Mouse (Mus musculus) bone marrow, adult 2 months (tissue): Measurements from ENCODE around the gene Cblc. TPM values are rescaled to one million over a fixed set of nuclear protein-coding genes. Genes with fewer than 3 reads are reported as not detected.

Experiments
- H3K27ac ChIP-seq: fragments of 200-500 bp; 2 replicates; pipeline ENCODE4 v1.5.1; 2012; ENCODE audit warnings: low read depth, mild to moderate bottlenecking, control low read depth, inconsistent platforms, low read length; ENCODE audit not compliant: control insufficient read depth, poor library complexity, insufficient read depth
- H3K4me1 ChIP-seq: fragments of 200-500 bp; 2 replicates; pipeline ENCODE4 v1.6.1; 2011; ENCODE audit warnings: low read length; ENCODE audit not compliant: control insufficient read depth, insufficient read depth
- H3K4me3 ChIP-seq: fragments of 200-500 bp; replicated peaks from 2 replicates; pipeline ENCODE3; 2011; ENCODE audit warnings: mild to moderate bottlenecking, low read depth, low read length, control low read depth; ENCODE audit not compliant: control insufficient read depth
- CTCF ChIP-seq: fragments of 200-500 bp; IDR thresholded peaks from 2 replicates; pipeline ENCODE4 v1.5.1; 2011; ENCODE audit warnings: low read length, control low read depth; ENCODE audit not compliant: control insufficient read depth, insufficient read depth
- POLR2A ChIP-seq: fragments of 200-500 bp; IDR thresholded peaks from 2 replicates; pipeline ENCODE4 v1.6.1; 2011; ENCODE audit warnings: low read depth, mild to moderate bottlenecking, control low read depth, low read length, borderline replicate concordance; ENCODE audit not compliant: control insufficient read depth
- WGBS: fragments of 180-500 bp; shearing (Covaris S2); methylation state at CpG from one replicate; pipeline ENCODE4 v1.1.7; 2018; 5-methylcytosine and 5-hydroxymethylcytosine counted together
- polyA plus RNA-seq: library from polyadenylated mRNA; stranded (reverse); fragments of >200 nt; gene quantifications from 2 replicates; pipeline ENCODE4 v1.2.4, GENCODE M21; 2011; ENCODE audit warnings: low replicate concordance; ENCODE audit not compliant: missing spikeins, insufficient read depth, insufficient read length

Cblc gene
- polyA plus RNA-seq: not detected in 2 replicates

DNA sequence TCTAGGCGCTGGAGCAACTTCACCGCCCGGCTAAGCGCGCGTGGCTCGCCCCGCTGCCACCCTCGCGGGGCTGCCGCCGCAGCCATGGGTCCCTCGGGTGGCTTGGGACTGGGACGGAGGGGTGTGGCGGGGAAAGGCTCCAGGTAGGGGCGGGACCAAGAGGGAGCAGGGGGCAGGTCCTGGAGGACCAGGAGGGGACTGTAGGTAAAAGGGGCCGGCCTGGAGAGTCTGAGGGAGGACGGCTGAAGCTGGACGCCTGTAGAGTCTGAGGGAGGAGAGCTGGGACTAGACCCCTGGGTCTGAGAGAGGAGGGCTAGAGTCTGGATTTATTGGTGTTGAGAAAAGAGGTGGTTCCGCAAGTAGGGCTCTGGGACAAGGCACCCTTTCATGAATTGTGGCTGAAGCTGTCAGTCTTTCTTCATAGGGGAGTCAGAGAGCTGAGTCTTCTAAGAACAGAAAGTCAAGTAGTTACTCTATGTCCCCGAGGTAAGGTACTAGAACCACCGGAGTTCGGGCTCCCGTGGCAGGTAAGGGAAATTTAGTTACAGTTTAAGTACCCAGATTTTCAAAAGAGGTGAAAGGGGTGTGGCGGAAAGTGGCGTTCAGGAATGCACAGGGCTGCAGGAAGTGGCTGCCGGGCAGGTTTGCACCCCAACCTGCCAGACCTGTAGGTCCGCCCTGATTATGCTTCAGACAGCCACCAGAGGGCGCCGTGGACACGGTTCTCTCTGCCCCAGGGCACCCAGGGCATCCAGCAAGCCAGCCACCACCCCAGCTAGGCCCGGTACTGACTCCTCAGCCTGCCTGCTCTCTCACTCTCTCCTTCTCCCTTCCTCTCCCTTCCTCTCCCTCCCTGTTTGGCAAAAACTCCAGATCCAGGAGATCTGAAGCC, at the start of gene Cblc:
Gene Cblc (minus strand): TSS at position 113 of the 892 bp plus-strand sequence.
- H3K27ac ChIP-seq: no peak within 1 kb of the TSS; the same call in 1 of the 2 replicates
- H3K4me1 ChIP-seq: no peaks in the 10 kb centered on the region; the same call in 1 of the 2 replicates
- WGBS: 9% methylated on average over 32 of the region's 32 CpGs
- H3K4me3 ChIP-seq: no peak within 1 kb of the TSS
- TF ChIP-seq POLR2A: no peak; the same call in 1 of the 2 replicates
- TF ChIP-seq CTCF: peak; percentile 88

DNA sequence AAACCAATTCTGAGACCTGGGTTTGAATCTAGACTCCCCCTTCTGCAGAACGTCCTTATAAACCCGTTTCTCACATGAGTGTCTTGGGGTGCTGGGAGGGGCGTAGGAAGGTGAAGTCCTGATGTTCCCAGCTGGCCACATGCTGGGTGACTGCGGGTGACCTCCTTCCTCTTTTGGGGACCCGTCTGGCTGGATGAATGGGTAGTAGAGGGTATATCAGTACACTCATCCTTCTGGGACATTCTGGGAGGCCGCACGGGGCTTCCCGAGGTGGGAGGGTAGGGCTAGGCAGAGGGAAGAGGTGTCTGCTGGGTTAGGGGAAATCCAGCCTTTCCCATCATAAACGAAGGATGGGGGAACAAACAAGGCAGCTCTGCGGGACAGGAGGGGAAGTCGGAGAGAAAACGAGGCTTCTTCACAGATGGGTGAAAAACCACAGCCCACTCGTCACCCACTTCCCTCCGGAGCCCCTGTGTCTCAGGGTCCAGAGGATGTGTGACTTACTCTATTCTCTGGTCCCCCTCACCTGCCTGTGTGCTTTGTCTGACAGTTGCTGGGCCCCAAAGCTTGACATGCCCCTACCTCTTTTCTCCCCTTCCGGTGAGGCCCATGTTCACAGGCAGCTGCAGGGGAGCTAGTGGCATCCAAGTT, 48.0 kb upstream of the Cblc start:
- 5% methylated on average over 15 of the region's 15 CpGs for WGBS
- Histone ChIP-seq H3K4me1 (peaks cover 1% of the 10 kb centered on the region), H3K4me3 (no peak overlapping the region), H3K27ac (peak overlapping the region; percentile 42; the same call in 1 of the 2 replicates)
- no peak for TF ChIP-seq POLR2A
- TF ChIP-seq CTCF: no peak

DNA sequence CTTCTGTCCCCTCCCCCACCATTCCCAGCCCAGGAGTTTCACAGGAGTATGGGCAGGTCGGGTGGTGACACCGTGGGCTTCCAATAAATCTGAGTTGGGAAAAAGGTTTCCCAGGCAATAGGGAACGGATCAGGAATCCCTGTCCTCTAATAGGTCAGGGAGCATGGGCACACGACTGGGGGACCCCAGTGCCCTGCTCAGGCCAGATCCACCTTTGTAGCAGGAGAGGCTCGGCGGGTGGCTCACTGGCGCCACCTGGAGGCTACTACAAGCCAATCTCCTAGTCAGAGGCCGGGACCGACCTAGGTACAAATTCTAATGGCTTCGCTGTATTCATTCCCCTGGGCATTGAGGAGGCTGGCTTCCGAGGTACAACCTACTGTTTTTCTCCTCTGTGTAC, 47.0 kb upstream of the Cblc start:
- WGBS: 12% methylated on average over 11 of the region's 11 CpGs
- TF ChIP-seq CTCF: peak; percentile 80
- TF ChIP-seq POLR2A: no peak
- H3K4me3 ChIP-seq: no peak overlapping the region
- H3K27ac ChIP-seq: no peak overlapping the region
- peaks cover 1% of the 10 kb centered on the region for H3K4me1 ChIP-seq

DNA sequence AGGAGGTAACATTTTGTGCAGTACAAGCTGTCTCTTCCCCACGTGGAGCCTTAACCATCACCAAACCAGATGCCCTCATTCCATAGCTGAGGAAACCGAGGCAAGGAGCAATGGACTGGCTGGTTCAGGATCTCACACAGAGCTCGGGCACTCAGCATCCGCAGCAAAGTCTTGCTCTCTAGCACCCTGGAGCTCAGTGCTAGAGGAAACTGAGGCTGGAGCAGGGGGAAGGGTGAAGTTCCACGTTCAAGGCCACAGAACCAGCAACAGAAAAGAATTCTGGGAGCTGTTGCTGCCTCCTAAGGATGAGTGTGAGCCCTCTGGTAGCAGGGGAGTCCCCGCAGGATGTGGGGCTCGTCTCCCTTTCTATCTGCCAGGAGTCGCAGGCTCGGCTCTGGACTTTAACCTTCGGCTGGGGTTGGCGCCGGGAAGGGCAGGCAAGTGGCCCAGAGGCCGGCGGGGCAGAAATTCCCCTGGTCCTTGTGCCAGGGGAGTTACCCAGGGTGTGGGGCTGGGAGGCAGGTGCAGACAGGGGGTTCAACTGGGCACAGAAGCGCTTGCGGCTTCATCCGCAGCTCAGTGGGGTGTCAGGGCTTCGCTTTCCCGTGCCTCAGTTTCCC, 46.4 kb upstream of the Cblc start:
- Histone ChIP-seq H3K4me3 (no peak overlapping the region), H3K27ac (no peak overlapping the region), H3K4me1 (peaks cover 1% of the 10 kb centered on the region)
- TF ChIP-seq POLR2A (no peak), CTCF (no peak)
- 65% methylated on average over 19 of the region's 19 CpGs for WGBS

GRCm38 (mm10) chr7:19841686-19842413, 45.2 kb upstream of the Cblc start:
- Histone ChIP-seq H3K27ac (no peak overlapping the region), H3K4me1 (peaks cover 1% of the 10 kb centered on the region), H3K4me3 (no peak overlapping the region)
- 75% methylated on average over 21 of the region's 21 CpGs for WGBS
- TF ChIP-seq CTCF: no peak
- no peak for TF ChIP-seq POLR2A

GRCm38 (mm10) chr7:19840936-19841335, 44.3 kb upstream of the Cblc start:
- 73% methylated on average over 3 of the region's 3 CpGs for WGBS
- Histone ChIP-seq H3K4me1 (peaks cover 1% of the 10 kb centered on the region), H3K4me3 (no peak overlapping the region), H3K27ac (no peak overlapping the region)
- TF ChIP-seq POLR2A: no peak
- no peak for TF ChIP-seq CTCF

- Histone ChIP-seq H3K4me3 (no peak overlapping the region), H3K4me1 (peaks cover 1% of the 10 kb centered on the region), H3K27ac (no peak overlapping the region)
- no peak for TF ChIP-seq POLR2A
- no peak for TF ChIP-seq CTCF
- WGBS: 62% methylated on average over 4 of the region's 4 CpGs
These were observed 43.8 kb upstream of the Cblc start for GRCm38 (mm10) chr7:19840371-19840770.

DNA sequence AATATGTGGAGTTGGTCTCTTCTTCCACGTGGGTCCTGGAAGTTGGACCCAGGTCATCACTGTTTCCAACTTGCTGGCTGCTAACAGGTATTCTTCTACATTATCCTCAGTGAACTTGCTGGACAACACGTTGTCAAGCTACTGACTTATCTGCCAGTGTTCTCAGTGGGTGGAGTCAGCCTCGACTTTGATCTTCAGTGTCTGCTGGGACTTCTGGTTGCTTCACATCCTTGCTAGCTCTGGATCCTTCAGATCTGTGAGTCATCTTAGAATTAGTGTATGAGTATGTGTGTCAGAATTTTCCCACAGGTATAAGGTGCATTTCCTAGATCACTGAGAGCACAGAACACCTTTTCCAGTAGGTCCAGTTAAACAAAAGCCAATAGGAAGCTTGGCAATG, 40.2 kb upstream of the Cblc start:
- no peak overlapping the region for H3K27ac ChIP-seq
- 38% methylated on average over 3 of the region's 3 CpGs for WGBS
- peaks cover 1% of the 10 kb centered on the region for H3K4me1 ChIP-seq
- no peak overlapping the region for H3K4me3 ChIP-seq
- no peak for TF ChIP-seq CTCF
- TF ChIP-seq POLR2A: no peak
